Mouse (Mus musculus) midbrain, embryonic 15.5 days (tissue): ENCODE measurements around the gene Pip5k1b. TPM values are rescaled to one million over a fixed set of nuclear protein-coding genes. Genes with fewer than 3 reads are reported as not detected.

Experiments used
- ATAC-seq: fragments of 200-750 bp; cut with Nextera tagmentation; replicated peaks from 2 replicates; pipeline ENCODE4 v1.8.0; 2017; ENCODE audit warnings: moderate TSS enrichment
- H3K27ac ChIP-seq: fragments of 300-500 bp; sonication (generic); 2 replicates; pipeline ENCODE4 v1.5.1; 2015; ENCODE audit warnings: mild to moderate bottlenecking, inconsistent platforms
- H3K27me3 ChIP-seq: fragments of 300-500 bp; sonication (generic); replicated peaks from 2 replicates; pipeline ENCODE4 v1.6.1; 2015; ENCODE audit warnings: inconsistent platforms
- H3K36me3 ChIP-seq: fragments of 300-500 bp; sonication (generic); replicated peaks from 2 replicates; pipeline ENCODE4 v1.6.1; 2015; ENCODE audit warnings: inconsistent platforms
- H3K4me1 ChIP-seq: fragments of 300-500 bp; sonication (generic); 2 replicates; pipeline ENCODE4 v1.6.1; 2015; ENCODE audit warnings: inconsistent platforms
- H3K4me2 ChIP-seq: fragments of 300-500 bp; sonication (generic); 2 replicates; pipeline ENCODE4 v1.6.1; 2015; ENCODE audit warnings: inconsistent platforms, mild to moderate bottlenecking, moderate library complexity
- H3K4me3 ChIP-seq: fragments of 300-500 bp; sonication (generic); 2 replicates; pipeline ENCODE4 v1.5.1; 2015; ENCODE audit warnings: mild to moderate bottlenecking, inconsistent platforms
- H3K9ac ChIP-seq: fragments of 300-500 bp; sonication (generic); 2 replicates; pipeline ENCODE4 v1.6.1; 2015; ENCODE audit warnings: mild to moderate bottlenecking, inconsistent platforms
- H3K9me3 ChIP-seq: fragments of 300-500 bp; sonication (generic); 2 replicates; pipeline ENCODE4 v1.6.1; 2016; ENCODE audit warnings: inconsistent platforms
- WGBS: fragments of 180-500 bp; shearing (Covaris S2); methylation state at CpG from one replicate; pipeline ENCODE4 v1.1.7; 2015; ENCODE audit warnings: mixed read lengths; 5-methylcytosine and 5-hydroxymethylcytosine counted together
- polyA plus RNA-seq: library from polyadenylated mRNA; unstranded; fragments of >200 nt; fragmentation: Nextera tagmentation; extraction: Ambion mirVana; gene quantifications from 2 replicates; pipeline ENCODE4 v1.2.1, GENCODE M21; 2015

Pip5k1b gene
- polyA plus RNA-seq, 1 experiment from 2014 or later, result 1.1 TPM

- Histone ChIP-seq H3K4me1 (peaks cover 12% of the 10 kb centered on the region), H3K27ac (no peak overlapping the region), H3K4me3 (no peak overlapping the region), H3K9me3 (no peaks in the 10 kb centered on the region), H3K9ac (no peak overlapping the region), H3K36me3 (no peaks in the 10 kb centered on the region), H3K27me3 (no peaks in the 10 kb centered on the region), H3K4me2 (no peak overlapping the region)
- no peak for ATAC-seq
- 85% methylated on average over 6 of the region's 6 CpGs for WGBS
Observed at GRCm38 (mm10) chr19:24368419-24368818, 187.3 kb downstream of the Pip5k1b start.

- 85% methylated on average over 4 of the region's 4 CpGs for WGBS
- no peak overlapping the region for H3K9ac ChIP-seq
- no peak for ATAC-seq
Observed at GRCm38 (mm10) chr19:24367722-24368121, 187.9 kb downstream of the Pip5k1b start.

GRCm38 (mm10) chr19:24366747-24367146 is 188.9 kb downstream of the Pip5k1b start:
- H3K9ac ChIP-seq, result no peak overlapping the region
- no peak overlapping the region for H3K4me2 ChIP-seq
- H3K4me1 ChIP-seq, result peaks cover 1% of the 10 kb centered on the region
- H3K4me3 ChIP-seq, result no peak overlapping the region
- WGBS, result 86% methylated on average over 1 of the region's 1 CpGs
- H3K27ac ChIP-seq, result no peak overlapping the region
- H3K27me3 ChIP-seq, result no peaks in the 10 kb centered on the region
- no peaks in the 10 kb centered on the region for H3K9me3 ChIP-seq
- no peak for ATAC-seq
- no peaks in the 10 kb centered on the region for H3K36me3 ChIP-seq

More at GRCm38 (mm10) chr19:24367722-24368121, 187.9 kb downstream of the Pip5k1b start:
- Histone ChIP-seq H3K27ac (no peak overlapping the region), H3K4me1 (peaks cover 11% of the 10 kb centered on the region), H3K4me2 (no peak overlapping the region), H3K27me3 (no peaks in the 10 kb centered on the region), H3K9me3 (no peaks in the 10 kb centered on the region), H3K4me3 (no peak overlapping the region), H3K36me3 (no peaks in the 10 kb centered on the region)

GRCm38 (mm10) chr19:24362626-24363321 is 192.9 kb downstream of the Pip5k1b start:
- no peaks in the 10 kb centered on the region for H3K4me1 ChIP-seq
- no peaks in the 10 kb centered on the region for H3K9me3 ChIP-seq
- no peak for ATAC-seq
- no peak overlapping the region for H3K27ac ChIP-seq
- H3K9ac ChIP-seq, result no peak overlapping the region
- no peak overlapping the region for H3K4me3 ChIP-seq
- H3K27me3 ChIP-seq, result no peaks in the 10 kb centered on the region
- 65% methylated on average over 8 of the region's 8 CpGs for WGBS
- H3K36me3 ChIP-seq, result no peaks in the 10 kb centered on the region
- no peak overlapping the region for H3K4me2 ChIP-seq

GRCm38 (mm10) chr19:24359270-24359669 is 196.4 kb downstream of the Pip5k1b start:
- Histone ChIP-seq H3K4me1 (no peaks in the 10 kb centered on the region), H3K9me3 (no peaks in the 10 kb centered on the region; the same call in 1 of the 2 replicates), H3K27me3 (no peaks in the 10 kb centered on the region), H3K27ac (no peak overlapping the region), H3K4me2 (no peak overlapping the region), H3K4me3 (no peak overlapping the region), H3K9ac (no peak overlapping the region), H3K36me3 (no peaks in the 10 kb centered on the region)
- no peak for ATAC-seq
- 92% methylated on average over 9 of the region's 9 CpGs for WGBS

GRCm38 (mm10) chr19:24352298-24352959 is 203.2 kb downstream of the Pip5k1b start:
- Histone ChIP-seq H3K27ac (no peak overlapping the region), H3K36me3 (no peaks in the 10 kb centered on the region), H3K4me1 (no peaks in the 10 kb centered on the region), H3K9me3 (no peaks in the 10 kb centered on the region; the same call in 1 of the 2 replicates), H3K4me3 (no peak overlapping the region), H3K4me2 (no peak overlapping the region), H3K9ac (no peak overlapping the region), H3K27me3 (no peaks in the 10 kb centered on the region)
- WGBS, result 68% methylated on average over 5 of the region's 5 CpGs
- no peak for ATAC-seq

GRCm38 (mm10) chr19:24344501-24344900 is 211.2 kb downstream of the Pip5k1b start:
- no peaks in the 10 kb centered on the region for H3K9me3 ChIP-seq
- H3K27me3 ChIP-seq, result no peaks in the 10 kb centered on the region
- H3K4me2 ChIP-seq, result no peak overlapping the region
- no peaks in the 10 kb centered on the region for H3K4me1 ChIP-seq
- no peak overlapping the region for H3K4me3 ChIP-seq
- H3K9ac ChIP-seq, result no peak overlapping the region
- no peak for ATAC-seq
- 91% methylated on average over 8 of the region's 8 CpGs for WGBS
- H3K27ac ChIP-seq, result no peak overlapping the region
- H3K36me3 ChIP-seq, result no peaks in the 10 kb centered on the region

- no peaks in the 10 kb centered on the region for H3K9me3 ChIP-seq
- 75% methylated on average over 5 of the region's 5 CpGs for WGBS
- no peak overlapping the region for H3K4me3 ChIP-seq
- H3K36me3 ChIP-seq, result no peaks in the 10 kb centered on the region
- H3K4me1 ChIP-seq, result no peaks in the 10 kb centered on the region
- H3K27ac ChIP-seq, result no peak overlapping the region
- no peak overlapping the region for H3K9ac ChIP-seq
- ATAC-seq, result no peak
- H3K27me3 ChIP-seq, result no peaks in the 10 kb centered on the region
- no peak overlapping the region for H3K4me2 ChIP-seq
Observed at GRCm38 (mm10) chr19:24342786-24343185, 212.9 kb downstream of the Pip5k1b start.

- H3K36me3 ChIP-seq, result no peaks in the 10 kb centered on the region
- H3K27me3 ChIP-seq, result no peaks in the 10 kb centered on the region
- WGBS, result 77% methylated on average over 12 of the region's 12 CpGs
- no peak overlapping the region for H3K9ac ChIP-seq
- ATAC-seq, result no peak
- no peaks in the 10 kb centered on the region for H3K4me1 ChIP-seq
- H3K4me2 ChIP-seq, result no peak overlapping the region
- no peak overlapping the region for H3K4me3 ChIP-seq
- no peaks in the 10 kb centered on the region for H3K9me3 ChIP-seq
- H3K27ac ChIP-seq, result no peak overlapping the region
Observed at GRCm38 (mm10) chr19:24336370-24337076, 219.1 kb downstream of the Pip5k1b start.

- no peak overlapping the region for H3K4me2 ChIP-seq
- H3K9me3 ChIP-seq, result no peaks in the 10 kb centered on the region
- no peak overlapping the region for H3K4me3 ChIP-seq
- 63% methylated on average over 4 of the region's 4 CpGs for WGBS
- no peak overlapping the region for H3K27ac ChIP-seq
- ATAC-seq, result no peak
- H3K27me3 ChIP-seq, result no peaks in the 10 kb centered on the region
- no peak overlapping the region for H3K9ac ChIP-seq
- H3K36me3 ChIP-seq, result no peaks in the 10 kb centered on the region
- H3K4me1 ChIP-seq, result no peaks in the 10 kb centered on the region
Observed at GRCm38 (mm10) chr19:24335611-24336343, 219.9 kb downstream of the Pip5k1b start.

- no peak overlapping the region for H3K4me2 ChIP-seq
- no peaks in the 10 kb centered on the region for H3K36me3 ChIP-seq
- no peaks in the 10 kb centered on the region for H3K9me3 ChIP-seq
- no peak for ATAC-seq
- H3K27ac ChIP-seq, result no peak overlapping the region
- WGBS, result 85% methylated on average over 5 of the region's 5 CpGs
- H3K9ac ChIP-seq, result no peak overlapping the region
- no peaks in the 10 kb centered on the region for H3K4me1 ChIP-seq
- H3K4me3 ChIP-seq, result no peak overlapping the region
- H3K27me3 ChIP-seq, result no peaks in the 10 kb centered on the region
Observed at GRCm38 (mm10) chr19:24332956-24333355, 222.7 kb downstream of the Pip5k1b start.

- ATAC-seq, result no peak
Observed at GRCm38 (mm10) chr19:24331274-24331673, 224.4 kb downstream of the Pip5k1b start.

More at GRCm38 (mm10) chr19:24331274-24331673, 224.4 kb downstream of the Pip5k1b start:
- Histone ChIP-seq H3K9ac (no peak overlapping the region), H3K4me3 (no peak overlapping the region), H3K4me1 (peaks cover 5% of the 10 kb centered on the region; the same call in 1 of the 2 replicates), H3K27ac (no peak overlapping the region), H3K9me3 (no peaks in the 10 kb centered on the region), H3K36me3 (no peaks in the 10 kb centered on the region), H3K4me2 (no peak overlapping the region), H3K27me3 (no peaks in the 10 kb centered on the region)
- 85% methylated on average over 2 of the region's 2 CpGs for WGBS
